Mouse (Mus musculus): ENCODE measurements at regions not wholly inside any gene's neighbourhood (a gene's known extent, or its start where the extent isn't known, plus 50 kb on each side); places are given as distances from the start of the nearest gene placed in this dataset.

- in situ Hi-C loops (cut with MboI, MseI), result no loop called here
Observed at GRCm38 (mm10) chr16:49278478-49278877, 221.2 kb downstream of the Myh15 start.

GRCm38 (mm10) chr16:49288096-49288714, 230.9 kb downstream of the Myh15 start:
- in situ Hi-C loops (cut with MboI, MseI), result loop anchor here (10.0 kb wide), 1 partner anchor 467 kb away; no protein-coding TSS in a partner anchor

- in situ Hi-C loops (cut with MboI, MseI), result loop anchor here (10.0 kb wide), 1 partner anchor 465 kb away; no protein-coding TSS in a partner anchor
Observed at GRCm38 (mm10) chr16:49289200-49290079, 232.2 kb downstream of the Myh15 start.

GRCm38 (mm10) chr16:49303612-49304307, 246.5 kb downstream of the Myh15 start:
- in situ Hi-C loops (cut with MboI, MseI), result no loop called here

GRCm38 (mm10) chr16:49304354-49304753, 247.1 kb downstream of the Myh15 start:
- in situ Hi-C loops (cut with MboI, MseI), result no loop called here

GRCm38 (mm10) chr16:49317061-49317460, 259.8 kb downstream of the Myh15 start:
- in situ Hi-C loops (cut with MboI, MseI), result no loop called here

GRCm38 (mm10) chr16:49319047-49319678, 261.9 kb downstream of the Myh15 start:
- in situ Hi-C loops (cut with MboI, MseI), result no loop called here

GRCm38 (mm10) chr16:49319774-49320173, 262.5 kb downstream of the Myh15 start:
- in situ Hi-C loops (cut with MboI, MseI), result loop anchor here (10.0 kb wide), 1 partner anchor 1445 kb away; no protein-coding TSS in a partner anchor

- in situ Hi-C loops (cut with MboI, MseI), result loop anchor here (10.0 kb wide), 1 partner anchor 1443 kb away; no protein-coding TSS in a partner anchor
Observed at GRCm38 (mm10) chr16:49321951-49322350, 264.7 kb downstream of the Myh15 start.

GRCm38 (mm10) chr16:49330725-49331386, 273.6 kb downstream of the Myh15 start:
- in situ Hi-C loops (cut with MboI, MseI), result no loop called here

GRCm38 (mm10) chr16:49332107-49332722, 274.9 kb downstream of the Myh15 start:
- in situ Hi-C loops (cut with MboI, MseI), result no loop called here

GRCm38 (mm10) chr16:49335916-49336315, 278.6 kb downstream of the Myh15 start:
- in situ Hi-C loops (cut with MboI, MseI), result no loop called here

GRCm38 (mm10) chr16:49337948-49338347, 280.7 kb downstream of the Myh15 start:
- in situ Hi-C loops (cut with MboI, MseI), result no loop called here

- in situ Hi-C loops (cut with MboI, MseI), result no loop called here
Observed at GRCm38 (mm10) chr16:49358404-49358803, 301.1 kb downstream of the Myh15 start.

- in situ Hi-C loops (cut with MboI, MseI), result no loop called here
Observed at GRCm38 (mm10) chr16:49361731-49362130, 304.4 kb downstream of the Myh15 start.

GRCm38 (mm10) chr16:49369450-49369849, 312.2 kb downstream of the Myh15 start:
- in situ Hi-C loops (cut with MboI, MseI), result no loop called here

GRCm38 (mm10) chr16:49375108-49375507, 317.8 kb downstream of the Myh15 start:
- in situ Hi-C loops (cut with MboI, MseI), result no loop called here

GRCm38 (mm10) chr16:49378917-49379473, 320.0 kb upstream of the Ift57 start:
- in situ Hi-C loops (cut with MboI, MseI), result no loop called here

- in situ Hi-C loops (cut with MboI, MseI), result no loop called here
Observed at GRCm38 (mm10) chr16:49388135-49388534, 310.9 kb upstream of the Ift57 start.
